Mouse (Mus musculus) MEL (cell line): Measurements from ENCODE around the gene Zfp771.

Source experiments
- CTCF ChIP-seq, 3 experiments: IDR thresholded peaks in 2 of 3; conservative IDR thresholded peaks in 1 of 3; 2 replicates each; pipeline ENCODE4 v1.5.1; 2011 to 2012; ENCODE audit warnings: low read length in 3 of 3, low read depth in 2 of 3, mild to moderate bottlenecking in 2 of 3, improper control_type of control experiment in 1 of 3, inconsistent platforms in 1 of 3, mixed read lengths in 1 of 3, moderate library complexity in 1 of 3; ENCODE audit not compliant: control insufficient read depth in 1 of 3, insufficient read depth in 1 of 3, poor library complexity in 1 of 3, severe bottlenecking in 1 of 3
- MAX ChIP-seq: IDR thresholded peaks from 2 replicates; pipeline ENCODE4 v1.6.1; 2011; ENCODE audit warnings: low read length, improper control_type of control experiment
- POLR2A ChIP-seq, 2 experiments: IDR thresholded peaks; 2 replicates each; pipeline ENCODE4 v1.6.1; 2011 to 2012; ENCODE audit warnings: low read length in 2 of 2, mild to moderate bottlenecking in 2 of 2, control low read depth in 1 of 2, improper control_type of control experiment in 1 of 2, low read depth in 1 of 2, moderate library complexity in 1 of 2; ENCODE audit not compliant: control insufficient read depth in 1 of 2, insufficient read depth in 1 of 2, poor library complexity in 1 of 2
- POLR2AphosphoS2 ChIP-seq: IDR thresholded peaks from 2 replicates; pipeline ENCODE4 v1.6.1; 2011; ENCODE audit warnings: low read length, improper control_type of control experiment
- POLR2AphosphoS5 ChIP-seq: IDR thresholded peaks from 2 replicates; pipeline ENCODE4 v1.6.1; 2012; ENCODE audit warnings: low read depth, borderline replicate concordance, mild to moderate bottlenecking, inconsistent platforms, low read length, moderate library complexity, mixed read lengths
- RCOR1 ChIP-seq: IDR thresholded peaks from 2 replicates; pipeline ENCODE4 v1.6.1; 2012; ENCODE audit warnings: low read depth, mild to moderate bottlenecking, inconsistent platforms, low read length, improper control_type of control experiment
- SIN3A ChIP-seq: IDR thresholded peaks from 2 replicates; pipeline ENCODE4 v1.6.1; 2012; ENCODE audit warnings: low read length, improper control_type of control experiment, inconsistent platforms
- TCF12 ChIP-seq: IDR thresholded peaks from 2 replicates; pipeline ENCODE4 v1.6.1; 2014; ENCODE audit warnings: low read depth, mild to moderate bottlenecking, inconsistent platforms, low read length, improper control_type of control experiment, moderate library complexity
- USF2 ChIP-seq, 2 experiments: IDR thresholded peaks; 2 replicates each; pipeline ENCODE4 v1.6.1; 2011 to 2012; ENCODE audit warnings: improper control_type of control experiment in 2 of 2, low read length in 2 of 2, borderline replicate concordance in 1 of 2, inconsistent platforms in 1 of 2, low read depth in 1 of 2, mild to moderate bottlenecking in 1 of 2; ENCODE audit not compliant: insufficient read depth in 1 of 2

DNA sequence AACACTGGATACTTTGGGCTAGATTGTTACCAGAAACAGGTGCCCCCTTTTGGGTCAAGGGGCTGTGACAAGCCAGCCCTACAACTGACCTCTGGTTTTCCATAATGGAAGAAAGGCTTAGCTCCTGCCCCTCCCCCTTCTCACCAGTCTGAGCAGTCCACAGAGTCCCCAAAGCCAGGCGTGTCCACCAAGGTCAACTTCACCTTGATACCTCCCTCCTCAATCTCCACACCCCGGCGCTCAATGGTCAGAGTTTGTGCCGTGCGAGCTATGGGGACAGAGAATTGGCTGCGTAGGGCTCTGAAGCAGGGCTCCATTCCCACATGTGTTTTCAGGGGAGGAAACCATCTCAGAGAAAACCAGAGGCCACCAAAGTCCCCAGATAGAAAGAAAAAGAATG is 26.6 kb upstream of the Zfp771 start:
- TF ChIP-seq CTCF (IDR thresholded peaks at IDR 0.05 in 2 of 3, conservative IDR thresholded peaks at IDR 0.05 in 1 of 3; ENCODE audit: control insufficient read depth in 1 of 3, insufficient read depth in 1 of 3, low read depth in 2 of 3, low read length in 3 of 3, poor library complexity in 1 of 3, severe bottlenecking in 1 of 3): no peak
- no peak for TF ChIP-seq MAX
- TF ChIP-seq RCOR1: no peak
- TF ChIP-seq USF2 (IDR thresholded peaks at IDR 0.05; ENCODE audit: borderline replicate concordance in 1 of 2, insufficient read depth in 1 of 2, low read depth in 1 of 2, low read length in 2 of 2): no peak
- TF ChIP-seq TCF12: no peak
- no peak for TF ChIP-seq POLR2AphosphoS5
- no peak for TF ChIP-seq POLR2A (IDR thresholded peaks at IDR 0.05; ENCODE audit: control insufficient read depth in 1 of 2, insufficient read depth in 1 of 2, low read depth in 1 of 2, low read length in 2 of 2, poor library complexity in 1 of 2)
- no peak for TF ChIP-seq SIN3A
- TF ChIP-seq POLR2AphosphoS2: no peak
